Mouse (Mus musculus) intestine, postnatal 0 days (tissue): ENCODE measurements around the gene Cntn4. TPM values are rescaled to one million over a fixed set of nuclear protein-coding genes. Genes with fewer than 3 reads are reported as not detected.

Source experiments
- ATAC-seq: fragments of 200-750 bp; cut with Nextera tagmentation; 2 replicates; pipeline ENCODE4 v1.8.0; 2017; ENCODE audit warnings: mild to moderate bottlenecking, moderate TSS enrichment, moderate library complexity
- H3K27ac ChIP-seq: fragments of 300-500 bp; sonication (generic); 2 replicates; pipeline ENCODE4 v1.5.1; 2014; ENCODE audit warnings: mild to moderate bottlenecking, low read depth, low read length, moderate library complexity
- H3K27me3 ChIP-seq: fragments of 300-500 bp; sonication (generic); replicated peaks from 2 replicates; pipeline ENCODE4 v1.6.1; 2014; ENCODE audit warnings: low read length, mixed read lengths; ENCODE audit not compliant: control insufficient read depth, insufficient read depth
- H3K36me3 ChIP-seq: fragments of 300-500 bp; sonication (generic); 2 replicates; pipeline ENCODE4 v1.6.1; 2014; ENCODE audit warnings: mild to moderate bottlenecking, moderate library complexity; ENCODE audit not compliant: control insufficient read depth, insufficient read depth
- H3K4me1 ChIP-seq: fragments of 300-500 bp; sonication (generic); replicated peaks from 2 replicates; pipeline ENCODE4 v1.6.1; 2014; ENCODE audit warnings: antibody characterized with exemption, low read length, mixed read lengths; ENCODE audit not compliant: control insufficient read depth, insufficient read depth
- H3K4me2 ChIP-seq: fragments of 300-500 bp; sonication (generic); replicated peaks from 2 replicates; pipeline ENCODE4 v1.6.1; 2014; ENCODE audit warnings: low read depth, mild to moderate bottlenecking, moderate library complexity
- H3K4me3 ChIP-seq: fragments of 300-500 bp; sonication (generic); 2 replicates; pipeline ENCODE4 v1.5.1; 2014; ENCODE audit warnings: low read depth, low read length
- H3K9ac ChIP-seq: fragments of 300-500 bp; sonication (generic); 2 replicates; pipeline ENCODE4 v1.6.1; 2014; ENCODE audit warnings: mild to moderate bottlenecking, low read depth, low read length
- H3K9me3 ChIP-seq: fragments of 300-500 bp; sonication (generic); 2 replicates; pipeline ENCODE4 v1.6.1; 2016; ENCODE audit warnings: mixed run types; ENCODE audit not compliant: control insufficient read depth
- CTCF ChIP-seq: sonication (generic); IDR thresholded peaks from 2 replicates; pipeline ENCODE4 v1.5.1; 2016; ENCODE audit warnings: low read depth, mild to moderate bottlenecking, control low read depth, antibody characterized with exemption, moderate library complexity
- WGBS: fragments of 180-500 bp; shearing (Covaris S2); extraction: QIAGEN DNeasy Blood & Tissue Kit; methylation state at CpG from one replicate; pipeline ENCODE4 v1.1.7; 2014; 5-methylcytosine and 5-hydroxymethylcytosine counted together
- polyA plus RNA-seq: library from polyadenylated mRNA; unstranded; fragments of >200 nt; fragmentation: Nextera tagmentation; extraction: Ambion mirVana; gene quantifications from 2 replicates; pipeline ENCODE4 v1.2.1, GENCODE M21; 2015

Gene Cntn4
- polyA plus RNA-seq, 1 experiment from 2014 or later, result 0.08 TPM

GRCm38 (mm10) chr6:105683251-105683650 lies 5.8 kb downstream of the Cntn4 start:
- Histone ChIP-seq H3K27ac (no peak overlapping the region), H3K27me3 (peaks cover 2% of the 10 kb centered on the region; the same call in 1 of the 2 replicates), H3K36me3 (no peaks in the 10 kb centered on the region), H3K9ac (no peak overlapping the region), H3K9me3 (no peaks in the 10 kb centered on the region), H3K4me1 (no peaks in the 10 kb centered on the region), H3K4me3 (no peak overlapping the region), H3K4me2 (no peak overlapping the region)
- no peak for TF ChIP-seq CTCF
- ATAC-seq, result no peak
- 89% methylated on average over 5 of the region's 5 CpGs for WGBS

- Histone ChIP-seq H3K27me3 (no peaks in the 10 kb centered on the region), H3K4me2 (no peak overlapping the region), H3K4me3 (no peak overlapping the region), H3K27ac (no peak overlapping the region), H3K9ac (no peak overlapping the region), H3K4me1 (no peaks in the 10 kb centered on the region), H3K9me3 (no peaks in the 10 kb centered on the region), H3K36me3 (no peaks in the 10 kb centered on the region)
- 40% methylated on average over 4 of the region's 4 CpGs for WGBS
- no peak for ATAC-seq
- TF ChIP-seq CTCF, result no peak
Measured at GRCm38 (mm10) chr6:105684123-105684522, 6.7 kb downstream of the Cntn4 start.

DNA sequence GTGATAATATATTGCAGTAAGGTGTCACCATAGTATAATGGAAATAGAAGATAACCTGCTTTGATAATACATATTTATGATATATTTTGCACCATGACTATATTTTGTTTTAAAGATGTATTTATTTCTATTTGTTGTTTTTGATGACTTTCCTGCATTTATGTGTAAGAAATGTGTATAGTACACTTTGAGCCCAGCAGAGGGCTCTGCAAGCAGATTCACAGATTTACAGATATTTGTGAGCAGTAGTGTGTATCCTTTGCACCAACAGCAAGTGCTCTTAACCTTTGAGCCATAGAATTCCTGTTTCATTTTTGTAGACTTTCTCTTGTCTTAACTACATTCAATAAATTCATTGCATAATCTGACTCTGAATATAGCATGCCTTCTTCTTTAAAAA lies 10.7 kb downstream of the Cntn4 start:
- TF ChIP-seq CTCF, result peak; percentile 25; the same call in 1 of the 2 replicates
- no peaks in the 10 kb centered on the region for H3K36me3 ChIP-seq
- H3K27me3 ChIP-seq, result no peaks in the 10 kb centered on the region
- H3K4me3 ChIP-seq, result no peak overlapping the region
- H3K9me3 ChIP-seq, result no peaks in the 10 kb centered on the region
- no peak overlapping the region for H3K27ac ChIP-seq
- ATAC-seq, result no peak
- H3K9ac ChIP-seq, result no peak overlapping the region
- H3K4me2 ChIP-seq, result no peak overlapping the region
- no peaks in the 10 kb centered on the region for H3K4me1 ChIP-seq

DNA sequence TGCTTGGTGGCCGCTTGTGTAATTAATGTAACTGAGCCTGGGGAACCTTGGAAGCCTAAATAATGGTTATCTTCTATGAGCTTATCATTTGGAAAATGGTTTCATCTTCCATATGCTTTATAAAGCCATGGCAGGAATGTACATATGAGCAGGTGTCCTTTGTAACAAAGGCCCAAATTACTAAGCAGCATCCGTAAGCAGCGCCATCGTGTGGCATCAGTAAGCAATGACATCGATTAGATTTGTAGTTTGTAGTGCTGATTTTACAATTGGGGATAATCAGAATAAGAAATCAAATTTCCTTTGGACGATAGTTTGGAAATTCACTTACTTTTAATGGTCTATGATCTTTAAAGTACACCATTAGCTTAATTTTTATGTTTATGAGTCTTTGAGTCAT lies 64.6 kb downstream of the Cntn4 start:
- WGBS, result 29% methylated on average over 6 of the region's 6 CpGs
- no peaks in the 10 kb centered on the region for H3K27me3 ChIP-seq
- no peak for ATAC-seq
- H3K4me1 ChIP-seq, result no peaks in the 10 kb centered on the region
- H3K27ac ChIP-seq, result no peak overlapping the region
- no peaks in the 10 kb centered on the region for H3K9me3 ChIP-seq
- H3K36me3 ChIP-seq, result no peaks in the 10 kb centered on the region
- no peak overlapping the region for H3K4me2 ChIP-seq
- no peak overlapping the region for H3K9ac ChIP-seq
- peak; percentile 46 for TF ChIP-seq CTCF
- no peak overlapping the region for H3K4me3 ChIP-seq

DNA sequence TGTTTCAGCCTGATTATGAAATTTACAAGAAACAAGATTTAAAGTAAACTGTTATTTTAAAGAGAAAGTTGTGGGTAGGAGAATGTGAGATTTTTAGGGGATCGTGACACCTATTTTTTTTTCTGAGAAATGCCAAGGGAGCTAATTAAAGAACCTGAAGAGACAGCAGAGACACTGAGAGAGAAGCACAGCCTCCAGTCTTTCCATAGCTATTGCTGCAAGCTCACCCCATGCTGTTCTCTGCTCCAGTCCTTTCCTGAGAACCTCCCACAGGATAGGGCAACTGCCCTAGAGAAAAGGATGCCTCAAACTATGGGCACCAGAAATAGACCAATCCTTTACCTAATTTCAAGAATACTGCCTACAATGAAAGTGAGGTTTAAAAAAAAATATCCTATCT lies 103.2 kb downstream of the Cntn4 start:
- TF ChIP-seq CTCF, result no peak
- no peak overlapping the region for H3K4me2 ChIP-seq
- no peak overlapping the region for H3K4me3 ChIP-seq
- H3K9ac ChIP-seq, result no peak overlapping the region
- no peaks in the 10 kb centered on the region for H3K4me1 ChIP-seq
- no peak overlapping the region for H3K27ac ChIP-seq
- no peaks in the 10 kb centered on the region for H3K36me3 ChIP-seq
- H3K27me3 ChIP-seq, result no peaks in the 10 kb centered on the region
- 82% methylated on average over 1 of the region's 1 CpGs for WGBS
- no peak for ATAC-seq
- no peaks in the 10 kb centered on the region for H3K9me3 ChIP-seq

DNA sequence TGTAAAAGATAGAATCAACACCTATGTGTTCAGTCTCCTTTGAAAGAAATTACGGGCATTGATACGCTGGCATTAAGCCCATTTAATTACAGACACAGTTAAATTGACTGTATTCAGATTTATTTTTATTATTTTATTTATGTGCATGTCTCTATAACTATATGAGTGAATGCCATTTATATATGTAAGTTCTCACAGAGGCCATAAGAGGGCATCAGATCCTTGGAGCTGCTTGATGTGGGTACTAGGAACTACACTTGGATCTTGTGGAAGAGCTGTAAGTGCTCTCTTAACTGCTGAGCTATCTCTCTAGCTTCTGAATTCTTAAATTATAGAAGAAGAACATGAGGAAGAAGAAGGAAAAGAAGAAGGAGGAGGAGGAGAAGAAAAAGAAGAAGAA lies 111.0 kb downstream of the Cntn4 start:
- Histone ChIP-seq H3K4me1 (no peaks in the 10 kb centered on the region), H3K27me3 (no peaks in the 10 kb centered on the region), H3K4me2 (no peak overlapping the region), H3K4me3 (no peak overlapping the region), H3K9ac (no peak overlapping the region), H3K9me3 (no peaks in the 10 kb centered on the region), H3K36me3 (no peaks in the 10 kb centered on the region), H3K27ac (no peak overlapping the region)
- WGBS, result 94% methylated on average over 2 of the region's 2 CpGs
- no peak for ATAC-seq
- no peak for TF ChIP-seq CTCF

GRCm38 (mm10) chr6:105835099-105835498 lies 157.6 kb downstream of the Cntn4 start:
- Histone ChIP-seq H3K4me1 (no peaks in the 10 kb centered on the region), H3K9me3 (no peaks in the 10 kb centered on the region), H3K4me3 (no peak overlapping the region), H3K36me3 (no peaks in the 10 kb centered on the region), H3K9ac (no peak overlapping the region), H3K27me3 (no peaks in the 10 kb centered on the region), H3K27ac (no peak overlapping the region), H3K4me2 (no peak overlapping the region)
- TF ChIP-seq CTCF, result no peak
- ATAC-seq, result no peak
